Mouse (Mus musculus): Measurements from ENCODE around the gene Iqcn. TPM values are rescaled to one million over a fixed set of nuclear protein-coding genes. Genes with fewer than 3 reads are reported as not detected.

Gene Iqcn
- total RNA-seq, 2 experiments from 2014 or later, result not detected

DNA sequence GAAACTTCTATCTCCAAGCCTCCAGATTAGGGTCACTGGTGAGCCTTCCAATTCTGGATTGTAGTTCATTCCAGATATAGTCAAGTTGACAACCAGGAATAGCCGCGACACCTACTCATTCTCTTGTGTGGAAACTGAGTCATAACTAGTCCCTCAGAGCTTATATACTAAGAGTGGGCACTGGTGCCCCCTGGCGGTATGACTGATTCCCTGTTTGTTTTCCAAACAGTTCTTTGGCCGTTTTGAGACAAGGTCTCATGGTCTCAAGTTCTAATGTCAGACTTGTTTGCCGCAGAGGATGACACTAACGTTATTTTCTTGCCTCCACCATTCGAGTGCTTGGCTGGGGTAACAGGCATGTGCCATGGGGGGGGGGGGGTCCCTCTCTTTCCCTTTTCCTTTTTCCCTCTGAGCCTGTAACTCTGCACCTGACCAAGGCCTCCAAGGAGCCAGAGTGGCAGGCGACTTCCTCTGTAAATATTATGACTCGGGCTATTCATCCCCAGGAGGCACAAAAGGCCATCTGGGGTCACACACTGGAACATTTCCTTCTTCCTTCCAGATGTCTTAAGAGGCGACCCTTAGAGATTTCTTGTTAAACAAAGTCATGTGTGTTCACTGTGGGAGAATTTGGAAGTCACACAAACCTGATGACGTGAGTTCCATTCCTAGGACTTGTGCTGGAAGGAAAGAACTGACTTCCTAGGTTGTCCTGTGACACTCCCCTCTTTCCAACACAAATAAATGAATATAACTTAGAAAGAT is 48.9 kb downstream of the Iqcn start:
- ATAC-seq (replicated peaks; ENCODE audit: poor library complexity, severe bottlenecking), result no peak

DNA sequence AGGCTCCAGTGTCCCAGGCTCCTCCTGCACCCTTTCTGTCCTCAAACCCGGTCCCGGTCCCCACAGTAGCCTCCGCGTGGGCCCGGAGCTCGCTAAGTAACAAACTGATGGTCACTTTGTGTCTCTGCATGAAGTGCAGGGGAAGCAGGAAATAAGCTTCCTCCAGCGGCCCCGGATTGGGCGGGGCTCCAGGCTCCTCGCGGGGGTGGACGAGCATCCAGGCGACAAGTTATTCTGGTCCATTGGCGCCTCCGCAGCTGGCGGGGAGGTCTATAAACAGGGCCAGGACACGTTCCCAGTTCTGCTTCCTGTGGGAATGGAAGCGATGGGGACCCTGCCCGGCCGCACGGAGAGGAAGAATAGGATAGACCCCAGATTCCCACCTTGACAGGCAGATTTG is 49.9 kb downstream of the Iqcn start:
- peak; percentile 18; the same call in 1 of the 2 replicates for ATAC-seq (replicated peaks; ENCODE audit: poor library complexity, severe bottlenecking)

DNA sequence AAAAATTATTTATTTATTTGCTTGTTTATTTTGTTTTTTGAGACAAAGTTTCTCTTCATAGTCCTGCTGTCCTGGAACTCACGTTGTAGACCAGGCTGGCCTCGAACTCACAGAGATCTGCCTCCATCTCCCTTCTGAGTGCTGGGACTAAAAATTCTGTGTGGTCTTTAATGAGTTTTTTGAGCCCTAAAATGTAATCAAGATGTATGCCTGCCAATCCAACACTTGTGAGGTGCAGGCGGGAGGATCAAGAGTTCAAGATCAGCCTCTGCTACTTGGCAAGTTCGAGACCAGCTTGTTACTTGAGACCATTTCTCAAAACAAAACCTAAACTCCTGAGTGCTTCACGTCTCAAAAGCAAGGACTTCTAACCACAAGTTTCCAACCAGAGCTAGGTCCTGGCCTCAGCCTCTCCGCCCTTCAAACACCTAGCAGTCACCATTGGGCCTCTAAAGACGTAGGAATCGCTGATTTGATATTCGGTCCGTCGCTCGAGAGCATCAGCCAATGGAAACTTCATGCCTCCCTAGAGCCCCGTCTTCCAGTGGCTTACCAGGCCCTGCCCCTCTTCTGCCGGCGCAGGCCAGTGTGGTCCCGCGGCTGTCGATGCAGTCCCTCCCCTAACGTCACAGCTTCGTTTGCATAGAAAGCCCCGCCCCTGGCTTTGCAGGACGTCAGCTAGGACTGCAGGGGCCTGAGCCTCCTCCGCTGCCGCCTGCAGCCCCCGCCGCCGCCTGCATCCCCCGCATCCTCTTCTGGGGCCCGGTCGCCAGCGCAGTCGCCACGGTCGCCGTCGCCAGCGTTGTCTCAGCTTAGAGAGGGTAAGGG is 51.0 kb downstream of the Iqcn start, which contains the start of gene Rab3a:
Rab3a (plus strand) TSS at position 637 of the 828 bp plus-strand sequence.
- peak; percentile 90 for ATAC-seq (replicated peaks; ENCODE audit: poor library complexity, severe bottlenecking)

DNA sequence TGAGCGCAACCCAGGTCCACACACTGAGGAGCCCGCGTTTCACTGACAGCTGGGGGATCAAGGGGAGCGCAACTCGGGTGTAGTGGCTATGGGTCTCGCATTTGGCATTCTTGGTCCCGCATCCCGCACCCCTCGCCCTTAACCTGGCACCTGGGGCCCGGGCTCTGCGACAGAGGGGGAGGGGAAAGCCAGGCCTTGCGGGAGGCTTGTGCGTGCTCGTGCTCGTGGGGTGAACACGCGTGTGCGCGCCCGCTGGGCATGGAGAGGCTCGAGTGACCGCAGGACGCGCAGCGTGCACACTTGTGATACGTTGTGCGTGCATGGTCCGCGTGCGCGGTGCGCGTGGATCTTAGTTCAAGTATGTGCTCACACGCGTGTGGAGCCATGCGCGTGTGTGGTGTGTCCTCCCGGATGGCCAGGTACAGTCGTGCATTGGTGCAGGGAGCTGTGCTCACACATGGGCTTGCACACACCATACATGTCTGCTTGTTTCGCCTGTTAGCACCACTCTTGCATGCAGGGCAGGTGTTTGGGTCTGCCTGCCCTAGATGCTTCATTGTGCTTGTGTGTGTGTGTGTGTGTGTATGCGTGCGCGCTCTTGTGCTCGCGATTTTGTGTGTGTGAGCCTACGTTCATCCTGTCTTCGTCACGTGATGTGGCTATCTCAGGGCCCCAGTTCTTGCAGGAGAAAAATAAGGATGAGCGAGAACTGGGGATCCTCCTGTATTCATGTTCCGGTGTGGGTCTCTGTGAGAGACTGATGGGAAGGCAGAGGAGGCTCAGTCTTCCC is 51.8 kb downstream of the Iqcn start:
- ATAC-seq (replicated peaks; ENCODE audit: poor library complexity, severe bottlenecking), result no peak

DNA sequence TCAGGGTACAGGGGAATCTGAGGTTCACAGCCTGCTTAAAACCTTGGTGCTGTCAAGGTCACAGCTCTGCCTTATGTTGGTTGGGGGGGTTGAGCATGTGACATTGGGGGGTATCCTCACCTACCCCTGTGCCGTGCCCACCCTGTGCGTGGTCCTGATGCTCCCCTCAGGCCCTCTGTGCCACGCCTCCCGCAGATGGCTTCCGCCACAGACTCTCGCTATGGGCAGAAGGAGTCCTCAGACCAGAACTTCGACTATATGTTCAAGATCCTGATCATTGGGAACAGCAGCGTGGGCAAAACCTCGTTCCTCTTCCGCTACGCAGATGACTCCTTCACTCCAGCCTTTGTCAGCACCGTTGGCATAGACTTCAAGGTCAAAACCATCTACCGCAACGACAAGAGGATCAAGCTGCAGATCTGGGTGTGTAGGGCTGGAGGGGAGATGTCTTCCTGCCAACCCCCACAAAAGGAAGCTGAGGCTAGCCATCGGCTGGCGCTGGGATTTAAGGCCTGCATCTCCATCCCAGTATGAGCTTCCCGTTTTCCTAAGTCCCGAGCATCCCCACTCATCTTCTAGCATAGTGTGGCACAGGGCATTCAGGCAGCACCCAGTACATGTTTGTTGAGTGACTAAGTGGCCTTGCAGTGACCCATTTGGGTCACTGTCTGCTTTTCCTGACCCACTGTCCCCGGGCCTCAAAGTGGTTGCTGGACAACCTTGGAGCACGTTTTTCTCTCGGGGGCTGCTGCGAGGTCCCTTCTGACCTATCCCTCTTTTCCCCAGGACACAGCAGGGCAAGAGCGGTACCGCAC is 52.6 kb downstream of the Iqcn start:
- ATAC-seq (replicated peaks; ENCODE audit: poor library complexity, severe bottlenecking), result no peak

DNA sequence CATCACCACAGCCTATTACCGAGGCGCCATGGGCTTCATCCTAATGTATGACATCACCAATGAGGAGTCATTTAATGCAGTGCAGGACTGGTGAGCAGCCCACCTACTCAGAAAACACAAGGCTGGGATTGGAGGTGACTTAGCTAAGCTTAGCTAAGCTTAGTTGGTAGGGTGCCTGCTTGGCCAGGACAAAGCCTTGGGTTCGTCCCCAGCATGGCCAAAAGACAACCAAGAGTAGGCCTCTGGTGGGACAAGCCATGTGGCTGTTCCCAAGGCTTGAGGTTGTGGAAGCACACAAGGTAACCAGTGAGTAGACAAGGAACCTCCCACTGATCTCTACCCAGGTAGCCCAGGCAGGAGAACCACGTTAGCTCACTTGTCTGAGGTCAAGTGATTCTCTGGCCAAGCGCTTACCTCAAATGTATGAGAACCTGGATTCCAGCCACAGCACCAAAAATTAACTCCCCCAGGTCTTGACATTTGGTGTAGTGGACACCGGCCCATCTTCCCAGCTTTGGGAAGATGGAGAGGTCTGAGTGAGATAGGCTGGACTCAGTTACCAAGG is 53.3 kb downstream of the Iqcn start:
- no peak for ATAC-seq (replicated peaks; ENCODE audit: poor library complexity, severe bottlenecking)

DNA sequence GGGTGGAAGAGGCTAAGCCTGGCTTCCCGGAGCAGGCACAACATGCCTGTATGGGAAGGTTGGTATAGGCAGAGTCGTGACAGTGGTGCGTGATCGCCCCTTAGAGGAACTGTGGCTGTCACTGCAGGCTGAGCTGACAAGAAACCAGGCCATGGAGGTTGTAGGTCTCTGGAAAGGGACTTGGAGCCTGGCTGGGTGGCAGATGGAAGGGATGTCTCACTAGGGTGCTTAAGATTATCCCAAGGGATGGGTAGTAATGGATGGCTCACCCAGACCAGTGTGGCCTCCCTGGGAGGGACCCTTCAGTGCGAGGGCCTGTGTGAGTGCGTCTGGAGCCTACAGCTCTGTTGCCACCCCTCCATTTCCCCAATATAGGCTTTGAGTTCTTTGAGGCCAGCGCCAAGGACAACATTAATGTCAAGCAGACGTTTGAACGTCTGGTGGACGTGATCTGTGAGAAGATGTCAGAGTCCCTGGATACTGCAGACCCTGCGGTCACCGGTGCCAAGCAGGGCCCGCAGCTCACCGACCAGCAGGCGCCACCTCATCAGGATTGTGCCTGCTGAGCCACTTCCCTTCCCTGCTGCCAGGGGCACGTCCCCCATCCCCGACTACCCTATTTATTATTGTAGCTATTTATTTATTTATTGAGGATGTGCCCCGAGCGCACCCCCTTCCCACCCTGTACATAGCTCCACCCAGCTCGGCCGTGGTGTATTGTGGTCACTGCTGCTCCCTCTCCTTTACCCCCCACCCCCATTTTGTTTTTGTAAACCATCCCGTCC is 54.5 kb downstream of the Iqcn start:
- no peak for ATAC-seq (replicated peaks; ENCODE audit: poor library complexity, severe bottlenecking)

DNA sequence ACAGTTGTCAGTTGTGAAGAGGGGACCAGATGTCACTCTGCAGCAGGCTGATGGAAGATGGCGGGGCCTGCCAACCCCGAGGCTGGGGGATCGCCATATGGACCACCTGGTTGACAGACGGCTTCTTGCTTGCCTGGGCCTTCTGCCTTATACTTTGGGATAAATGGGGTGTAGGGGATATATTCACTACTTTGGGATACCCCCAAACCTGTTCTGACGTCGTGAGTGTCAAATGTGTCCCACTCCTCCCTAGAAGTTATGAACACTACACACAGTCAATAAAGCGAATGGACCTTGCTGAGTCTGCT is 55.0 kb downstream of the Iqcn start:
- no peak for ATAC-seq (replicated peaks; ENCODE audit: poor library complexity, severe bottlenecking)

DNA sequence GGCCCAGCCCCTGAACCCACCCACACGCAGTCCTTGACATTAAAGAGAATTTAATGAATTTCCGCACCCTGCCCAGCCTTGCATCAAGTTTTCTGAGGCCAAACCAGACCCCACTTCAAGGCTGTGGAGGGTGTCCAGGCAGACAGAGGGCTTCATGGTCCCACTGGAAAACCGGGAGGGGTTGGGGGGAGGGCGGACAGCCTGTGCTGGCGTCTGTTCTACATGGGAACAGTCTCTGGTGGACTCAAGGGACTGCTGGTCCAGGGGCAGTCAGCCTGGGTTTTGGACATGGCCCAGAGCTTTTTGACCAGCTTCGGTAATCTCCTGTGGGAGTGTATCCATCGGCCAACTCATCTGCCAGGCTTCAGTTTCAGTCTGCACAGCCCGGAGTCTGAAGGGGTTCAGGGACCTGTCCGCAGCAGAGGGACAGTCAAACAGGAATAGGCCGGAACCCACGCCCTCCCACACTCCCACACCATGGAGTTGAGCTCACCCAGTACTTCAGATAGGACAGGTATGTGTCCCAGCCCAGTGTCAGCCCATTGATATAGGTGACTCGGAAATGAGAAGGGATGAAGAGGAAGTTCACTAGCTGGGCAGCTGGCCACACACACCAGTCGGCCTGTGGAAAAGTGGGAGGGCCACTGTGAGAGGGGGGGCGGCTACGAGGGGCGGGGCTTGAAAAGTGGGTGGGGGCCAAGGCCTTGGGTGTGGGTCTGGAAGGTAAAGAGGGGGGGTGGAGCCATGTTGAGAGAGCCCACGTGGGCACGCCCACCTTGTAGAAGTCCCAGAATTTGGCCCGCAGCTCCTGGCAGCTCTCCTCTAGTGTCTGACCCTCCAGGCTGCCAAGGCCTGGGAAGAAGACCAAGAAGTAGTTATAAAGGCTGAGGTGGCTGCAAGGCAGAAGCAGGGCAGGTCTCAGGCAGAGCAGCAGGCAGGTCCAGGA is 55.6 kb downstream of the Iqcn start:
- no peak for ATAC-seq (replicated peaks; ENCODE audit: poor library complexity, severe bottlenecking)

DNA sequence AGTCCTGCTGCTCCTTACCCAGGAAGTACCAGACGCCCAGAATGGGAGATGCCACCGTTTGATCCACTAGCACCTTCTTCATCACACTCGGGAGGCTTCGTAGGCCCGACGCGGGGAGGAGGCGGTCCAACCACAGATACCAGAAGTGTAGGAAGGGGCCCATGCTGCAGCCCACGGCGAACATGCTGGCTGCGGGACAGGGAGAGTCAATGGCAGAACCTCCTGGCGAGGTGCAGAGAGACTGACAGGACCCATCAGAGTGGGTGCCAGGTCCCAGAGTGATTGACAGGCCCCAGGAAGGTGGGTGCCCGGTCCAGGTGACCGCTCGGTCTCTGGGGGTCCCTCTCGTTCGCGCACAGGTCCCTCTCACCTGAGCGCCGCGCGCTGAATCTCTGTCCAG is 57.1 kb downstream of the Iqcn start:
- no peak for ATAC-seq (replicated peaks; ENCODE audit: poor library complexity, severe bottlenecking)

DNA sequence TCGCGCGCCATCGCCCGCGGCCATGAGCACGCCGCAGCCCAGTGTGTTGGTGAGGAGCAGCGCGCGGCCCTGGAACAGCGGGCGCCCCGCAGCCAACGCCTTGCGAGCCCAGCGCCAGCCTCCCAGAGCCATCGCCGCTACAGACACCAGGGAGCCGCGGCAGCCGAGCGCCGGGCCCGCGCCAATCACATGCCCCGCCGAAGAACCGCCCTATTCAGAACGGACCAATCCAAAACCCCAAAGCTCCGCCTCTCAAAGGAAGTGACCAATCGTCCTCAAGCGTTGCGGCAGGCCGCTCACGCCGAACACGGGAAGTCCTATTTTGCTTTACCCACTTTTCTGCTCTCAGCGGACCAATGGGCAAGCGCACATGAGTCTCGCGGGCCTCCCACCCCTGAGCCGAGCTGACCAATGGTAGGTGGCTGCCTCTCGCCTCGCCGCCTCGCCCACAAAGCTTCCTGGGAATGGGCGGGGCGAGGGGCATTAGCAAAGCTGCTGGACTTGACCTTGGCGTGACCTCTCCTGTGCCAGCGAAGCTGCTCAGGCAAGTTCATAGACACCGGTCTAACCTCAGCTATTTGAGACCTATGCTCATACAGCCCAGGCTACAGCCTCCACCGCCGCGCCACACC is 57.6 kb downstream of the Iqcn start, which contains the start of gene Mpv17l2:
Mpv17l2 (minus strand) TSS at position 172 of the 632 bp plus-strand sequence.
- peak; percentile 85 for ATAC-seq (replicated peaks; ENCODE audit: poor library complexity, severe bottlenecking)

DNA sequence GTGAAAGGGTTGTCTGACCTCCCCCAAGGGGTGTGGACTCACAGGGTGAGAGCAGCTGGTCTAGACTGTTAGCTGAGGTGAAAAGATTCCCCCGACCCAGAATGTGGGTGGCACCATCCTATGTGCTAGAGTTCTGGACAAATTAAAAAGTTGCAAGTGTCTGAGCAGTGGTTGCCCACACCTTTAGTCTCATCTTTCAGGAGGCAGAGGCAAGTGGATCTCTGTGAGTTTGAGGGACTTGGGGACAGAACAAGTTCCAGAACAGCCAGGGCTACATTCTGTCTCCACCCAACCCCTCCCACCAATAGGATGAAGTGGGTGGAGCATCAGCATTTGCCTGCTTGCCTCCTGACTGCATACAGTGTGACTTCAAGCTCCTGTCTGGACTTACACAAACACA is 58.9 kb downstream of the Iqcn start:
- ATAC-seq (replicated peaks; ENCODE audit: poor library complexity, severe bottlenecking), result no peak

DNA sequence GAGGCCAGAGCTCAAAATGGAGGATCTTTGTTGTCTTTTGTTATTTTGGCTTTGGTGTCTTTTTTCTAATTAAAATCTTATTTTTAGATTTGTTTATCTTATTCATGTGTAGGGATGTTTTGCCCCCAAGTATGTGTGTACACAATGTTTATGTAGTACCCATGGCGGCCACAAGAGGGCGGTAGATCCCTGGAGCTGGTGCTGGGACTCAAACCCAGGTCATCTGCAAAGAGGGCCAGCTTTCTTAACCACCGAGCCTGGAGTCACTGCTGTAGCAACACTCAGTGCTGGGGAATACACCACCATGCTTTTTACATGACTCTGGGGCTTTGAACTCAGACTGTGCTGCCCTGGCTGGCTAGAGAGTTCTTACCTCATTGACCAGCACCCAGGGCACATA is 60.1 kb downstream of the Iqcn start:
- no peak for ATAC-seq (replicated peaks; ENCODE audit: poor library complexity, severe bottlenecking)

DNA sequence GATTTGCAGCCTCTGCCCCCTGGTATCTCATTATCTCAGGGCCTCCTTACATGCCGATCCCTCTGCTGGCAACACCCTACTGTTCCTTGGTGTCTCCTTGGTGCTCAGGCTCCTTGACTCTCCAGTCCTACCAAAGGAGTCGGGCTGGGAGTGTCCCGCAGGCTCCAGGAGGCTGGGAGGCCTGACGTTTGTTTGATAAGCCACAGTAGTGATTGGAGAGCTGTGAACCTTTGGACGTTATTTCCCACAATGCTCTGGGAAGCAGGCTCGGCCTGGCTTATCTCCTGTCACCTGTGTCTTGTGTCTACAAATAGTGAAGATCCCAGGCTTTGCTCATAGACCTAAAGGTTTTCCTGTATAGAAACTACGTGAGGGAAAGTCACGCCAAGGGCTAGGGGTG is 60.8 kb downstream of the Iqcn start:
- ATAC-seq (replicated peaks; ENCODE audit: poor library complexity, severe bottlenecking), result no peak

DNA sequence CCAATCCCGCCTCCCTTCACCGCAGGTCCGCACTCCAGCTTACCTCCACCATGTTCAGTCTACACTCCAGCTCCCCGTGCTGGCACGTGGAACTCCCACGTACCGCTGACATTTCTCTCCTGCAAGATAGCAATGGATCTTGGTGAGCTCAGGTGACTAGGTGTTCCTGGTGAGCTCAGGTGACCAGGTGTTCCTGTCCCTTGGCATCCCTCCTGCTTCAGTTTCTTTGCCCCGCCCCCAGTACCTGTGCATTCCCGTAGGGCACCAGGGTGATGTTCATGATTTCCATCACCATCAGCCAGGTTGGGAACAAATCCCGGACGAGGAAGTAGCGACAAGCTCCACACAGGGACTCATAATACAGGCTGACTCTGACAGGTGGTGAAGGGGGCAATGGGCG is 61.4 kb downstream of the Iqcn start:
- ATAC-seq (replicated peaks; ENCODE audit: poor library complexity, severe bottlenecking), result no peak

DNA sequence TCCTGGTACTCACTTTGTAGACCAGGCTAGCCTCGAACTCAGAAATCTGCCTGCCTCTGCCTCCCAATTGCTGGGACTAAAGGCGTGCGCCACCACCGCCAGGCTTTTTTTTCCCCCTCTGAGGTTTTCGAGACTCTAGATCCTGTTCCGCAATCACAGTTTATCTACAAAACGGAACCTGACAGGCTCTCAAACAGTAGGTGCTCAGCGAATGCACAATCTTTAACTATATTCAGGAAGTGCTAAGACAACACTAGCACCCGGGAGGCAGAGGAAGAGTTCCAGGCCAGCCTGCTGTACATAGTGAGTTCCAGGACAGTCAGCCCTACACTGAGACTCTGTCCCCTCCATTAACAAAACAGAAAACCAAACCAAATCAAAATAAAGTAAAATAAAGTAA is 62.1 kb downstream of the Iqcn start:
- ATAC-seq (replicated peaks; ENCODE audit: poor library complexity, severe bottlenecking), result no peak

DNA sequence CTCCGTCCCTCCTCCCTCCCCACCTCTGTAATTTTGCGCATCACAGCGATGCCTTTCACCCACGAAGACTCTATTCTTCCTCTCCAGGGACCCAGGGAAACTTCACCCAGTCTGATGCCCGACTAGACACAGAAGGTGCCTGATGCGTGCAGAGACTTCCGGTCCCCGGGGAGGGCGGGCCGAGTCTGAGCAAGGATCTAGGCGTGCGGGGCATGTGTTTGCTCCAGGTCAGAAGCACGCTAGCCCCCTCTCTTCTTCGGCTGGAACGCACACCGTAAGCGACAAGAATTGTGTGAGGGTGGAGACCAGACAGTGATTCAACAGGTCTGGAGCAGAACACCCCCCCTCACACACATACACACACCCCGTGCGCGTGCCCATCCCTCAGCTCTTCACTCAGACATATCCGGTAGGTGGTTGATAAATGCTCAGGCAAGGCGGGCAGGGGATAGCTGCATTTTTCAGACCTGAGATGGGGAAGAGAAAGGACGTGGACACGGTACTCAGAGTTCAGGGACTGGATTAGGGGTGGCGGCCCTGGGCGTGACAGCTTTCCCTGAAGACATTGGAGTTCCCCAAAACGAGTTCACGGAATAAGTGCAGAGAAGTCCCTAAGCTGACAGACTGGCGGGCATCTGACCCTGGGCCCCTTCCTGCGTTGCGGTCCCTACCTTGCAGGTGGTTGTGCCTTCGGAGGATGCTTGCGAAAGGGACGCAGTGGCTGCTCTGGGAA is 62.7 kb downstream of the Iqcn start:
- peak; percentile 5; the same call in 1 of the 2 replicates for ATAC-seq (replicated peaks; ENCODE audit: poor library complexity, severe bottlenecking)

All from granulocyte monocyte progenitor cell, adult 5-6 weeks (primary cell).